Mouse (Mus musculus): ENCODE results near the gene Fam124a.

DNA sequence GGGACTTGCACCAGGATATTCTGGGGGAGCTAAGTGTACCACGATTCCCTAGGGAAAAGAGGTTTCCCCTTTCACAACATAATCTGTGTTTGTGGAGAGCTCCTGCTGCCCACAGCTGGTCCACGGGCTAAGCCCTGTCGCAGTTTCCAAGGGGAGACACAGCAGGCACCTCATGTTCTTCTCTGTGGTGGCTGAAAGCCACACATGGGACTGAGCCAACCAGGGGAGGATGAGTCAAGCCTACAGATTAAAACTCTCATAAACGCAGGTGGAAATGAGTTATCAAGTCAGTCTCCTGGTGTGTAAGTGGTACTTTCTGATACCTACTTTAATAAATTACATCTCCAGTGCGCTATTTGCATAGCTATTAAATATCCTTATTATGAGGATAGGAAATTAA, 19.4 kb upstream of the Fam124a start:
- TF ChIP-seq CTCF (IDR thresholded peaks at IDR 0.05; ENCODE audit: low read depth), result no peak
- no peak for TF ChIP-seq EP300 (IDR thresholded peaks at IDR 0.05; ENCODE audit: low read depth)
